Mouse (Mus musculus): ENCODE measurements around the gene Olfr539. TPM values are rescaled to one million over a fixed set of nuclear protein-coding genes. Genes with fewer than 3 reads are reported as not detected.
"Not testable (repeated sequence)": the region's sequence is repeated elsewhere in the genome, so short reads cannot be mapped to it uniquely, and the experiment has no call there.

The Olfr539 gene
- polyA plus RNA-seq (2015; fragmentation: Nextera tagmentation; extraction: Ambion mirVana), result 0.07 TPM in 1 of 2 replicates, not detected in the other

DNA sequence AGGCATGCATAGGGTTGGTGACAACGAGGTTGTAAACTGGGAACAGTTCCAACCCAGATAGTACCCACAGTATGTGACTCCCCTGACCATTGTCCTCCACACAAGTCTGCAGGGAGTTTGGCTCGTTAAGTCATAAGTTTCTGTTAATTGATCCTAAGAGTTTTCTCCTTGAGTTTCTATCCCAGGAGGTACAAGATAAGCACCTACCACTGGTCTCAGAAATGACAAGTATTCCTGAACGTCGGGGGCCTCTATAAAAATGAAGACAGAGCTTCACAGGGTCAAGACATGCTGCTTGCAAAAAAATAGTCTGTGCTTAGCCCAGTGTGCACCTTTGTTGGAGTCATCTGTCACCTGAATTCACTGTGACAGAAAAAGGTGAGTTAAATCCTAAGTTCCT lies at the start of gene Olfr539:
TSS of gene Olfr539 (plus strand) at position 301 of the 400 bp plus-strand sequence.
- no peak within 1 kb of the TSS for H3K27ac ChIP-seq (replicated peaks)
- H3K4me1 ChIP-seq (replicated peaks), result no peaks in the 10 kb centered on the region
- no peak within 1 kb of the TSS for H3K9ac ChIP-seq
- H3K9me3 ChIP-seq, result no peaks in the 10 kb centered on the region
- 77% methylated on average over 4 of the region's 4 CpGs for WGBS
- H3K4me3 ChIP-seq, result no peak within 1 kb of the TSS
- H3K36me3 ChIP-seq, result no peaks in the 10 kb centered on the region
- ATAC-seq (ENCODE audit: low FRiP score, low read depth), result no peak
- H3K4me2 ChIP-seq, result no peak within 1 kb of the TSS
- no peaks in the 10 kb centered on the region for H3K27me3 ChIP-seq

- not testable (repeated sequence) for H3K9me3 ChIP-seq; H3K27ac ChIP-seq (replicated peaks); H3K36me3 ChIP-seq; H3K27me3 ChIP-seq; H3K4me3 ChIP-seq; H3K4me2 ChIP-seq; H3K4me1 ChIP-seq (replicated peaks); H3K9ac ChIP-seq; ATAC-seq (ENCODE audit: low FRiP score, low read depth)
- WGBS, result 90% methylated on average over 3 of the region's 3 CpGs
These were observed 31.1 kb upstream of the Olfr539 start, which contains the start of gene Olfr61 for GRCm38 (mm10) chr7:140628670-140629069. Gene Olfr61, plus strand, starts transcription at chr7:140628970.

GRCm38 (mm10) chr7:140630559-140630958 lies 29.2 kb upstream of the Olfr539 start:
- Histone ChIP-seq H3K27me3 (no peaks in the 10 kb centered on the region), H3K9ac (no peak overlapping the region), H3K36me3 (no peaks in the 10 kb centered on the region), H3K4me3 (no peak overlapping the region), H3K4me2 (no peak overlapping the region), H3K9me3 (no peaks in the 10 kb centered on the region), H3K27ac (replicated peaks) (no peak overlapping the region), H3K4me1 (replicated peaks) (no peaks in the 10 kb centered on the region)
- no peak for ATAC-seq (ENCODE audit: low FRiP score, low read depth)
- WGBS, result 84% methylated on average over 1 of the region's 1 CpGs

- WGBS, result 84% methylated on average over 1 of the region's 1 CpGs
- Histone ChIP-seq H3K27ac (replicated peaks) (no peak within 1 kb of the TSS), H3K36me3 (no peaks in the 10 kb centered on the region), H3K4me2 (no peak within 1 kb of the TSS), H3K4me3 (no peak within 1 kb of the TSS), H3K9ac (no peak within 1 kb of the TSS), H3K27me3 (no peaks in the 10 kb centered on the region), H3K4me1 (replicated peaks) (no peaks in the 10 kb centered on the region), H3K9me3 (no peaks in the 10 kb centered on the region)
- no peak for ATAC-seq (ENCODE audit: low FRiP score, low read depth)
These were observed 13.6 kb upstream of the Olfr539 start, which contains the start of gene Olfr53 for GRCm38 (mm10) chr7:140646152-140646551. Gene Olfr53, plus strand, starts transcription at chr7:140646452.

DNA sequence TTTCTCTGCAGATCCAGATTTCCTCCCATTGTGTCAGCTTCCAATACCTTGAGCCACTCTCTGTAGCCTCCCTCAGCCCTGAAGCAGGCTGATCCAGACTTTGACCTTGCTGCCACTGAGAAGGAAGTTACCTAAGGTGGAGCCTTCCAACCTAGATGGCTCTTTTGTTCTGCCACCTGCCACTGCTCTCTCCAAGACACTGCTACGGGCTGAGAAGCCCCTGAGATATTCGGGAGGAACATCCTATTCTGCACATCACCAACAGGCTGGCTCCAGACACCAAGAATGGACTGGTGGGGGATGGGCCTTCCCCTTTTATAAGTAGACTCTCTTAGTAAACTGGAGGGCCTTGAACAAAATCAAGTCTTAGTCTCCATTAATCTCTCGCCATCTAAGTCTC lies 11.0 kb downstream of the Olfr539 start:
- 91% methylated on average over 3 of the region's 3 CpGs for WGBS
- H3K27ac ChIP-seq (replicated peaks); H3K36me3 ChIP-seq; H3K27me3 ChIP-seq; H3K4me1 ChIP-seq (replicated peaks); H3K9ac ChIP-seq; ATAC-seq (ENCODE audit: low FRiP score, low read depth); H3K4me3 ChIP-seq; H3K9me3 ChIP-seq; H3K4me2 ChIP-seq: not testable (repeated sequence)

DNA sequence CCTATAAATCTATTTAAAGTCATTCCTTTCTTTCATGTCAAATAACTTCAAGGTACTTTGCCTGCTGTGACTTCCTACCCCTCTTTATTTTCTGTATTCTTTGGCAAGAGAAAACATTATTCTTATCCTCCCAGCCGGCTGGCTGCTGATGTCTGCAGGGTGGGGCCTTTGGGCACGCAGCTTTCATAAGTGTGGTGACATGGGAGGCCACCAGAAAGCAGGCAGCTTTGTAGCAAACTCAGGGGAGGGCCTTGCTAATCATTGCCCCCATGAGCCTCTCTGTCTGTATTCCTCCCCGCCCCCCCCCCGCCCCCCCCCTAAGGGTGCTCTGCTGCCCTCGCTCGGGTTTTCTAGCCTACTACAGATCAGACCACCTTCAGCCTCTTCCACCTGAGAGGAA lies 16.1 kb downstream of the Olfr539 start:
- 0 out of 2 replicates have a peak, but pooled peaks cover 5% of the 10 kb centered on the region for H3K4me1 ChIP-seq (replicated peaks)
- WGBS, result 3% methylated on average over 5 of the region's 6 CpGs
- peak overlapping the region; percentile 23 for H3K4me3 ChIP-seq
- no peaks in the 10 kb centered on the region for H3K27me3 ChIP-seq
- no peak for ATAC-seq (ENCODE audit: low FRiP score, low read depth)
- no peak overlapping the region for H3K27ac ChIP-seq (replicated peaks)
- H3K4me2 ChIP-seq, result peak overlapping the region; percentile 51
- 0 out of 2 replicates have a peak overlapping the region, but pooled peaks have one; percentile 4 for H3K9ac ChIP-seq
- peaks cover 6% of the 10 kb centered on the region; the same call in 1 of the 2 replicates for H3K9me3 ChIP-seq
- no peaks in the 10 kb centered on the region for H3K36me3 ChIP-seq

GRCm38 (mm10) chr7:140679591-140679990 lies 19.9 kb downstream of the Olfr539 start:
- not testable (repeated sequence) for H3K27me3 ChIP-seq; H3K4me2 ChIP-seq; H3K27ac ChIP-seq (replicated peaks); H3K36me3 ChIP-seq; ATAC-seq (ENCODE audit: low FRiP score, low read depth); H3K9ac ChIP-seq; H3K9me3 ChIP-seq; H3K4me3 ChIP-seq; H3K4me1 ChIP-seq (replicated peaks)
- 67% methylated on average over 4 of the region's 4 CpGs for WGBS

DNA sequence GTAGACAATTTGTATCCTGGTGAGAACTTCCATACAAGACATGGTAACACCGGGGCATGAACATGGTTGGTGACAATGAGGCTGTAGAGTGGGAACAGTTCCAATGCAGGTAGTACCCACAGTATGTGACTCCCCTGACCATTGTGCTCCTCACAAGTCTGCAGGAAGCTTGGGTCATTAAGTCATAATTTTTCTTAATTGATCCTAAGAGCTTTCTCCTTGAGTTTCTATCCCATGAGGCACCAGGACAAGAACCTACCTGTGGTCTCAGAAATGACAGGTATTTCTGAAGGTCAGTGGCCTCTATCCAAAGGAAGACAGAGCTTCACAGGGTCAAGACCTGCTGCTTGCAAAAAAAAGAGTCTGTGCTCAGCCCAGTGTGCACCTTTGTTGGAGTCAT lies 21.9 kb downstream of the Olfr539 start, which contains the start of gene Olfr45:
TSS of gene Olfr45 (plus strand) at position 301 of the 400 bp plus-strand sequence.
- Histone ChIP-seq H3K9ac (no peak within 1 kb of the TSS), H3K4me1 (replicated peaks) (no peaks in the 10 kb centered on the region), H3K4me3 (no peak within 1 kb of the TSS), H3K36me3 (no peaks in the 10 kb centered on the region), H3K9me3 (no peaks in the 10 kb centered on the region), H3K27me3 (no peaks in the 10 kb centered on the region), H3K4me2 (no peak within 1 kb of the TSS), H3K27ac (replicated peaks) (no peak within 1 kb of the TSS)
- WGBS, result 93% methylated on average over 1 of the region's 1 CpGs
- no peak for ATAC-seq (ENCODE audit: low FRiP score, low read depth)

GRCm38 (mm10) chr7:140696967-140697366 lies 37.2 kb downstream of the Olfr539 start, which contains the start of gene Olfr541:
Gene Olfr541, plus strand, starts transcription at chr7:140697267.
- Histone ChIP-seq H3K4me3 (no peak within 1 kb of the TSS), H3K9ac (no peak within 1 kb of the TSS), H3K9me3 (no peaks in the 10 kb centered on the region), H3K4me2 (no peak within 1 kb of the TSS), H3K27me3 (no peaks in the 10 kb centered on the region), H3K4me1 (replicated peaks) (no peaks in the 10 kb centered on the region), H3K36me3 (no peaks in the 10 kb centered on the region), H3K27ac (replicated peaks) (no peak within 1 kb of the TSS)
- no peak for ATAC-seq (ENCODE audit: low FRiP score, low read depth)

DNA sequence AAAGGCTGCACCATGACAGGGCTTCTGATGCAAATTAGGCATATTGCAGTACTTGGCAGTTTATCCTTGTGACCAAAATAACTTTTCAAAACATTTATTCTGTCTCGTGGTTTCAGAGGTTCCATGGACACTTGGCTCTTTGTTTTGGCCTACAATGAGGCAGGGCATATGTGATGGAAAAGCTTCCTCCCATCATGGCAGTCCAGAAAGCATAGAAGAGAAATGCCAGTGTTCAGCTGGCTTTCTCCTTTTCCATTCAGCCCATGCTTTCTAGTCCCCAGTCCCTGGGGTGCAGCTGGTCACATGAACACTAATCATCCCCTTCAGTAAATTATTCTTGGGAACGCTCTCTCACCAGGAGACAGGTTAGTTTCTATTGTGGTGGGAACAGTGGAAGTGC lies 46.6 kb downstream of the Olfr539 start:
- H3K36me3 ChIP-seq, result no peaks in the 10 kb centered on the region

DNA sequence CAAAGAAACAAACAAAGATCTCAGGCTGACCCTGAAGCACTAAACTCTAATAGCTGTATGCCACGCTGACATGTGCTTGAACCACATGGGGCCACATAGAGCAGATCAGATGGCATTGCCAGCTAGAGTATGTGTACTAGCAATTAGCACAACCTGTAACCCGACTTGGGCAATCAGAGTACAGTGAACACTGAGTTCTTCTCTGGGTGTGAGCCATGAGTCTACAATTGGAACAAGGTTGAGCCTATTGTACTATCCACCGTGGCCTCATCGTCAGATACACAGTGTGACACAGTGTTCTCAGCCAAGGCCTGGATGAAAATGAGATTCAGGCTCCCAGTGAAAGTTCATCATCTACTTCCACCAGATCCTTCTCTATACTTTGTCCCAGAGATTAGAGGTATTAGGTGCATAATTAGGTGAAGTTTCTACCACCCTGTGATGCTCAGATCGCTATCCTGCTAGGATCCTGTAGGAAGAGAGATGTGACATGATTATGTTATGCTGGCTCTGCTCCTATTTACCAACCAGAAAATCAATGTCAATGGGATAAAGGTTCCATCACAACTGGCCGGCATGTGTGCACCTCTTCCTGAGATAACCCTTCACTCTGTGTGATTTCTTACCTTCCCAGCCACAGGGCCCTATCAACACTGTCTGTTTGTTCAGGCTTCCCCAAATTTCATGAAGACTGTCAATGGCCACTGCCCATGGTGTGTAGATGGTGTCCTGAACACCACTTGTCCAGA lies 48.0 kb downstream of the Olfr539 start:
- WGBS, result 87% methylated on average over 6 of the region's 6 CpGs
- no peaks in the 10 kb centered on the region for H3K9me3 ChIP-seq
- ATAC-seq (ENCODE audit: low FRiP score, low read depth), result no peak

More for the DNA sequence above, 46.6 kb downstream of the Olfr539 start:
- Histone ChIP-seq H3K4me1 (replicated peaks) (no peaks in the 10 kb centered on the region), H3K4me2 (no peak overlapping the region), H3K4me3 (no peak overlapping the region), H3K27ac (replicated peaks) (no peak overlapping the region), H3K27me3 (no peaks in the 10 kb centered on the region), H3K9ac (no peak overlapping the region), H3K9me3 (no peaks in the 10 kb centered on the region)
- ATAC-seq (ENCODE audit: low FRiP score, low read depth), result 0 out of 2 replicates have a peak, but pooled peaks have one; percentile 19
- 13% methylated on average over 2 of the region's 2 CpGs for WGBS

DNA sequence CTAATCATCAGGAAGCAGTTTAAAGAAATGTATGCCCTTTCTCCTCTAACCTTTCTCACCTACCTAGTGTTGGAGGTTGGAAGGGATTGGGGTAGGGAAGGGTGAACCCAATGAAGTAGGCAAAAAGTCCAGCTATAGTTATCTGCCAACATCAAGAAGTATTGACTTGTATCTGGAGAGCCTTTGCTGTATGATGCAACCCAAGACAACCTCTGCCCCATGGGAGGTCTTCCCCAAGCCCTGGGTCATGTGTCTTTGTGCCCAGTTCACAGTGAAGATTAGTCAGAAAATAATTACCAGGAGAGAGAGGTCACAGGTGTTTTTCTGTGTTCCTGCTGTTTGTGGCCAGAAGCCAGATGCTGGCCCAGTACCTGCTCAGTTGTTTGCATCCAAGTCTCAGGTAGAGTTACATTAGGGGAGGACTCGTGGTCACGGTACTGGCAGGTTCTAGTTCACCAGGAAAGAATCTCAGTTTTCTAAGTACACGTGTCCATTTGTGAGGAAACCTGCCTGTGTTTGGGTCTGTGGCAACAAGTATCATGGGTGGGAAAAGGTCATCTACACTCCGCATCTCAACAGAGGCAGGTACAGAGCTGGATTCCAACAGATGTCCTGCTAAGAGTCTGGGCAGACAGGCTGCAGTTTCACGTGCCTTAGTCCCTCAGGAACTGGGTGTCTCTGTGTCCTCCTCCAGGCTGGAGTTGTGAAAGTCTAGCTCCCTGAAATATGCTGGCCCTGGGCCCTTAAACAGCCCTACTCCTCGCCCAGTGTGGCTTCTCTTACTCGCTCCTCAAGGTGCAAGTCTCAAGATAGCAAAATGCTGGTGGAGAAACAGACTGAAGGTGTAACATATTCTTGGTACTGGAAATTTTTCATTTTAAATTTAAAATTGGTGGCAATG lies 57.7 kb downstream of the Olfr539 start:
- WGBS, result 87% methylated on average over 7 of the region's 7 CpGs
- no peak for ATAC-seq (ENCODE audit: low FRiP score, low read depth)
- H3K4me2 ChIP-seq, result no peak overlapping the region

More for the DNA sequence above, 48.0 kb downstream of the Olfr539 start:
- Histone ChIP-seq H3K27me3 (no peaks in the 10 kb centered on the region), H3K4me2 (no peak overlapping the region), H3K36me3 (no peaks in the 10 kb centered on the region), H3K27ac (replicated peaks) (no peak overlapping the region), H3K4me3 (no peak overlapping the region), H3K4me1 (replicated peaks) (no peaks in the 10 kb centered on the region), H3K9ac (no peak overlapping the region)

More for the DNA sequence above, 57.7 kb downstream of the Olfr539 start:
- Histone ChIP-seq H3K9me3 (no peaks in the 10 kb centered on the region), H3K36me3 (no peaks in the 10 kb centered on the region), H3K27ac (replicated peaks) (no peak overlapping the region), H3K4me3 (no peak overlapping the region), H3K27me3 (no peaks in the 10 kb centered on the region), H3K9ac (no peak overlapping the region), H3K4me1 (replicated peaks) (no peaks in the 10 kb centered on the region)
